Mouse (Mus musculus): ENCODE results near the gene Impg1. TPM values are rescaled to one million over a fixed set of nuclear protein-coding genes. Genes with fewer than 3 reads are reported as not detected.

Impg1 gene
- polyA plus RNA-seq, 1 experiment from 2014 or later: 0.10 TPM

GRCm38 (mm10) chr9:80280724-80281123, 184.6 kb downstream of the Impg1 start:
- ATAC-seq: no peak
- H3K4me3 ChIP-seq (ENCODE audit: low read depth, low read length): no peak overlapping the region
- no peak for TF ChIP-seq CTCF (IDR thresholded peaks at IDR 0.05; ENCODE audit: low read depth)
- H3K27ac ChIP-seq (ENCODE audit: low read depth, low read length): no peak overlapping the region
- no peak overlapping the region for H3K4me2 ChIP-seq (replicated peaks; ENCODE audit: low read depth)
- no peaks in the 10 kb centered on the region for H3K4me1 ChIP-seq (replicated peaks; ENCODE audit: control insufficient read depth, insufficient read depth, low read length)
- WGBS: 93% methylated on average over 1 of the region's 1 CpGs
- no peaks in the 10 kb centered on the region for H3K9me3 ChIP-seq (ENCODE audit: control insufficient read depth)
- no peak overlapping the region for H3K9ac ChIP-seq (ENCODE audit: low read depth, low read length)
- H3K27me3 ChIP-seq (replicated peaks; ENCODE audit: control insufficient read depth, insufficient read depth, low read length): no peaks in the 10 kb centered on the region
- peaks cover 75% of the 10 kb centered on the region for H3K36me3 ChIP-seq (ENCODE audit: control insufficient read depth, insufficient read depth)

GRCm38 (mm10) chr9:80277770-80278169, 187.5 kb downstream of the Impg1 start:
- H3K27ac ChIP-seq (ENCODE audit: low read depth, low read length): no peak overlapping the region
- no peak overlapping the region for H3K4me3 ChIP-seq (ENCODE audit: low read depth, low read length)
- H3K27me3 ChIP-seq (replicated peaks; ENCODE audit: control insufficient read depth, insufficient read depth, low read length): no peaks in the 10 kb centered on the region
- 85% methylated on average over 6 of the region's 6 CpGs for WGBS
- no peak overlapping the region for H3K4me2 ChIP-seq (replicated peaks; ENCODE audit: low read depth)
- no peak for TF ChIP-seq CTCF (IDR thresholded peaks at IDR 0.05; ENCODE audit: low read depth)
- H3K9ac ChIP-seq (ENCODE audit: low read depth, low read length): no peak overlapping the region
- no peaks in the 10 kb centered on the region for H3K9me3 ChIP-seq (ENCODE audit: control insufficient read depth)
- ATAC-seq: no peak
- no peaks in the 10 kb centered on the region for H3K4me1 ChIP-seq (replicated peaks; ENCODE audit: control insufficient read depth, insufficient read depth, low read length)
- H3K36me3 ChIP-seq (ENCODE audit: control insufficient read depth, insufficient read depth): peaks cover 51% of the 10 kb centered on the region

- H3K4me2 ChIP-seq (replicated peaks; ENCODE audit: low read depth): no peak overlapping the region
- H3K9ac ChIP-seq (ENCODE audit: low read depth, low read length): no peak overlapping the region
- no peaks in the 10 kb centered on the region for H3K9me3 ChIP-seq (ENCODE audit: control insufficient read depth)
- ATAC-seq: no peak
- no peaks in the 10 kb centered on the region for H3K4me1 ChIP-seq (replicated peaks; ENCODE audit: control insufficient read depth, insufficient read depth, low read length)
- peaks cover 52% of the 10 kb centered on the region for H3K36me3 ChIP-seq (ENCODE audit: control insufficient read depth, insufficient read depth)
- H3K27me3 ChIP-seq (replicated peaks; ENCODE audit: control insufficient read depth, insufficient read depth, low read length): no peaks in the 10 kb centered on the region
- no peak overlapping the region for H3K27ac ChIP-seq (ENCODE audit: low read depth, low read length)
- H3K4me3 ChIP-seq (ENCODE audit: low read depth, low read length): no peak overlapping the region
- TF ChIP-seq CTCF (IDR thresholded peaks at IDR 0.05; ENCODE audit: low read depth): no peak
- WGBS: 60% methylated on average over 2 of the region's 2 CpGs
Observed at GRCm38 (mm10) chr9:80277157-80277556, 188.1 kb downstream of the Impg1 start.

GRCm38 (mm10) chr9:80275772-80276134, 189.5 kb downstream of the Impg1 start:
- Histone ChIP-seq H3K4me3 (ENCODE audit: low read depth, low read length) (no peak overlapping the region), H3K4me2 (replicated peaks; ENCODE audit: low read depth) (no peak overlapping the region), H3K4me1 (replicated peaks; ENCODE audit: control insufficient read depth, insufficient read depth, low read length) (no peaks in the 10 kb centered on the region), H3K9ac (ENCODE audit: low read depth, low read length) (no peak overlapping the region), H3K9me3 (ENCODE audit: control insufficient read depth) (no peaks in the 10 kb centered on the region), H3K27ac (ENCODE audit: low read depth, low read length) (no peak overlapping the region), H3K36me3 (ENCODE audit: control insufficient read depth, insufficient read depth) (peaks cover 51% of the 10 kb centered on the region), H3K27me3 (replicated peaks; ENCODE audit: control insufficient read depth, insufficient read depth, low read length) (no peaks in the 10 kb centered on the region)
- ATAC-seq: no peak
- WGBS: 53% methylated on average over 1 of the region's 1 CpGs
- no peak for TF ChIP-seq CTCF (IDR thresholded peaks at IDR 0.05; ENCODE audit: low read depth)

- ATAC-seq: no peak
- Histone ChIP-seq H3K9me3 (ENCODE audit: control insufficient read depth) (no peaks in the 10 kb centered on the region), H3K27me3 (replicated peaks; ENCODE audit: control insufficient read depth, insufficient read depth, low read length) (no peaks in the 10 kb centered on the region), H3K27ac (ENCODE audit: low read depth, low read length) (no peak overlapping the region), H3K4me1 (replicated peaks; ENCODE audit: control insufficient read depth, insufficient read depth, low read length) (no peaks in the 10 kb centered on the region), H3K4me2 (replicated peaks; ENCODE audit: low read depth) (no peak overlapping the region), H3K36me3 (ENCODE audit: control insufficient read depth, insufficient read depth) (peaks cover 49% of the 10 kb centered on the region), H3K9ac (ENCODE audit: low read depth, low read length) (no peak overlapping the region), H3K4me3 (ENCODE audit: low read depth, low read length) (no peak overlapping the region)
- TF ChIP-seq CTCF (IDR thresholded peaks at IDR 0.05; ENCODE audit: low read depth): no peak
- WGBS: 68% methylated on average over 8 of the region's 8 CpGs
Observed at GRCm38 (mm10) chr9:80275053-80275771, 190.1 kb downstream of the Impg1 start.

- no peak for ATAC-seq
- TF ChIP-seq CTCF (IDR thresholded peaks at IDR 0.05; ENCODE audit: low read depth): no peak
- Histone ChIP-seq H3K9me3 (ENCODE audit: control insufficient read depth) (no peaks in the 10 kb centered on the region), H3K36me3 (ENCODE audit: control insufficient read depth, insufficient read depth) (peaks cover 53% of the 10 kb centered on the region), H3K4me3 (ENCODE audit: low read depth, low read length) (no peak overlapping the region), H3K27me3 (replicated peaks; ENCODE audit: control insufficient read depth, insufficient read depth, low read length) (no peaks in the 10 kb centered on the region), H3K4me2 (replicated peaks; ENCODE audit: low read depth) (no peak overlapping the region), H3K27ac (ENCODE audit: low read depth, low read length) (no peak overlapping the region), H3K4me1 (replicated peaks; ENCODE audit: control insufficient read depth, insufficient read depth, low read length) (no peaks in the 10 kb centered on the region), H3K9ac (ENCODE audit: low read depth, low read length) (no peak overlapping the region)
- WGBS: 93% methylated on average over 1 of the region's 1 CpGs
Observed at GRCm38 (mm10) chr9:80272951-80273350, 192.3 kb downstream of the Impg1 start.

Data from intestine, postnatal 0 days (tissue).